Mouse (Mus musculus) erythroblast, embryonic 14.5 days (primary cell): ENCODE measurements around the gene Gper1.

Experiments used
- GATA1 ChIP-seq: IDR thresholded peaks from 2 replicates; pipeline ENCODE4 v1.6.1; 2012; ENCODE audit warnings: low read length, inconsistent platforms, mixed read lengths
- TAL1 ChIP-seq: IDR thresholded peaks from 3 replicates; pipeline ENCODE4 v1.6.1; 2012; ENCODE audit warnings: low read length, inconsistent platforms, mixed read lengths

DNA sequence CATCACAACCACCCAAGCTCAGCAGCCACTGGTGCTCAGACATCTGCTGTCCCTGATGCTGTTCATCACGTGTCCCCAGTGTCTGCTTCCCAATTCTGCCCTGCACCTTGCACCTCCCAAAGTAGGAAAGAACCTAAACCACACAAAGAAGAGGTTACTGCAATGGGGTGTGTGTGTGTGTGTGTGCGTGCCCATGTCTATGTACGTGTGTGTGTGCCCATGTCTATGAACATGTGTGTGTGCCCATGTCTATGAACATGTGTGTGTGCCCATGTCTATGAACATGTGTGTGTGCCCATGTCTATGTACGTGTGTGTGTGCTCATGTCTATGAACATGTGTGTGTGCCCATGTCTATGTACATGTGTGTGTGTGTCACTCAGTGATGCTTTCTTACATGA lies 27.4 kb upstream of the Gper1 start:
- no peak for TF ChIP-seq GATA1
- no peak for TF ChIP-seq TAL1
